Mouse (Mus musculus): ENCODE data around the gene Fam102b.

Gene Fam102b

DNA sequence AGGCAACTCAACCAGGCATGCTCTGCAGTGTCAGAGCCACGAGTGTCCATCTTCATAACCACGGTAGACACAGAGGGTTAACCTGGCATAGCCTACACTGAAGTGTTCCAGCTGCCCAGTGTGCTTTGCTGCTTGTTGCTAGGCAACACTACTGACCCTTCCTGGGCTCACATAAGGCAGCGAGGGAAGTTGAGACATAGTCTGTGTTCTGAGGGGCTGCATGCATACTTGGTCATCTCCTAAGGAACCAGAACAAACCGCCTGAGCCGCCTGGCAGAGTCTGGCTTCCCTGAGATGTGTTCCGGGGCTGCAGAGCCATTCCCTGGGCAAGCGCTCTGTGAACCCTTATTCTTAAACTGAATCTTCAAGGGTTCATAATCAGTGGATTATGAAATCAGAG, 66.2 kb downstream of the Fam102b start:
- peak; percentile 67 to 73 for DNase-seq (ENCODE audit: low spot score in 2 of 2)

DNA sequence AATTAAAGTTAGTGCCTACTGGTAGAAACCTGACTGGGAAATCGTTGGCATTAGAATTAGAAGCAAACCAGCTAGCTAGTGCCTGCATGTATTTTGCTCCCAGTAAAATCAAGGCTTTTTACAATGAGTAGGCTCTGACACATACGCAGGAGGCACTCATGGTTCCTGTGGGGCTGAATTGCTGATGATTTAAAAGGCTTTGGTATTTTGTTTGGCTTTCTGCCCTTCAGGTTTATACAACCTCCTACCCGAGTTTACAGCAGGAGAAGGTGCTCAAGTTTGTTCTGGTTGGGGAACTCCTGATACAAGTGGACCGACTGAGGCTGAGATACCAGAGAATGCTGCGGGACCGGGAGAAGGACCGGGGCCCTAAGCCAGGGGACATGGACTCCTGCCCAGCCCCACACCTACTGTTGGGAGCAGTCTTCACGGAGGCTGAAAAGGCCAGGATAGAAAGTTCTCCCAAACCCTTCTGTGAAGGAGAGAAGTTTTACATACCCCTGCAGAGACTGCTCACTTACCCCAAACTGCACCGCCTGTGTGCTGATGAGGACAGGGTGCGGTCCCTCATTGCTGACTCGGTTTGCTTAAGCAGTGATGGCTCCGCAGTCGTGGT, 67.6 kb downstream of the Fam102b start:
- DNase-seq (ENCODE audit: low spot score in 2 of 2): no peak

GRCm38 (mm10) chr3:108957976-108958375, 69.4 kb downstream of the Fam102b start:
- DNase-seq (ENCODE audit: low spot score in 2 of 2): no peak

DNA sequence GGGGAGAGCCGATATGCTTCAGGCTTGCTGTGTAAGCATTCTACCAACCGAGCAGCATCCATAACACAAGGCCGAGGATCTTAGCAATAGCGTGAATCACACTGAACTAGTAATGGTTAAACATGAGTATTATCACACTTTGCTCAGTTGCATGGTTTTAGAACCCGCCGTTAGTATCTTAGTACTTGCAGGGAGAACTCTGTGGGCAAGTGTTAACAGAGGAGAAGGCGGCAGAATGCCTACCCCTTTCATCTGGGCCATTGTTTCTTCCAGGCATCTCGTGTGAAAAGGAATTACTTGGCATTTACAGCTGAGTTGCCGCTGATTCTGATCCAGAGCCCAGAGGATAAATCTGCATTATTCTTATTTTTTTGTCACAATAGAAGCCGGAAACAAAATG, 86.4 kb downstream of the Fam102b start:
- DNase-seq (ENCODE audit: low spot score in 2 of 2): no peak

GRCm38 (mm10) chr3:108940001-108940633, 87.3 kb downstream of the Fam102b start, which contains the start of gene Gm9857:
Gm9857 (minus strand) TSS chr3:108940445.
- peak in 1 of 2 experiments; percentile 26 for DNase-seq (ENCODE audit: low spot score in 2 of 2)

DNA sequence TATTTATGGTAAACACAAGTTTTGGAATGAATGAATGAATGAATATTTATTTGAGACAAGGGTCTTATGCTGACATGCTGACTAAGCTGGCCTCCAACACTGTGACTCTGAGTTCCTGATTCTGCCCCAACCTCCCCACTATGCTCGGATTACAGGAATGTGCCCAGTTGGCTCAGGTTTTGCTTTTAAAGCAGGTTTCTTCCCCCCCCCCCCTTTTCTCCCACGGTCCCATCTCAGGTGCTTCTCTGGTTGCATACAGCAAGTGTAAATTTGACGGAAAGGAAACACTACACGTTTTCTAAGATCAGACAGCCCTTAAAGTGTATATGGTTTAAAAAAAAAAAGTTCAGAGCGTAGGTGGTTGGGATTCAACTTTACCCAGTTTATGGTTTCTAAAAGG, 87.8 kb downstream of the Fam102b start, which contains the start of gene Henmt1:
Henmt1 (plus strand) TSS at position 301 of the 400 bp plus-strand sequence.
- DNase-seq (ENCODE audit: low spot score in 2 of 2): no peak

GRCm38 (mm10) chr3:108938691-108939090, 88.7 kb downstream of the Fam102b start:
- no peak for DNase-seq (ENCODE audit: low spot score in 2 of 2)

- no peak for DNase-seq (ENCODE audit: low spot score in 2 of 2)
These were observed 93.8 kb downstream of the Fam102b start for GRCm38 (mm10) chr3:108933557-108933956.

DNA sequence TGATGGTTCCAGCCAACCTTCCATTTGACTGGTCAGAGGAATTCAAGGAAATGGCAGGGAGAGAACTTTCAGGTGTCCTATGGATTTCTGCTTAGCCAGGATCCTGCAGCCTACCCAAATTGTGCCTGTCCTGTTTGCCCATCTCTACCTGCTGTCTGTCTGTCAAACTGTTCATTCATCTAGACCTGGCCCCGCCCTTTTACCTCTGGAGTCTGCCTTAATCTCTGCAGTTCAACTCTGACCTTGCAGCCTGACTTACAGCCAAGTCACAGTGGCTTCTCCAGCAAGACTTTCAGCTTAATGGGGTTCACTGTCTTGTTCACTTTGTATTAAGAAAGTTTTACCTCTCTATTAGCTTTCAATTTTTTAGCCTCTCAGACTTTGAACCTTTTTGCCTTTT, 101.1 kb downstream of the Fam102b start:
- no peak for DNase-seq (ENCODE audit: low spot score in 2 of 2)

GRCm38 (mm10) chr3:108925677-108926076, 101.7 kb downstream of the Fam102b start:
- no peak for DNase-seq (ENCODE audit: low spot score in 2 of 2)

DNA sequence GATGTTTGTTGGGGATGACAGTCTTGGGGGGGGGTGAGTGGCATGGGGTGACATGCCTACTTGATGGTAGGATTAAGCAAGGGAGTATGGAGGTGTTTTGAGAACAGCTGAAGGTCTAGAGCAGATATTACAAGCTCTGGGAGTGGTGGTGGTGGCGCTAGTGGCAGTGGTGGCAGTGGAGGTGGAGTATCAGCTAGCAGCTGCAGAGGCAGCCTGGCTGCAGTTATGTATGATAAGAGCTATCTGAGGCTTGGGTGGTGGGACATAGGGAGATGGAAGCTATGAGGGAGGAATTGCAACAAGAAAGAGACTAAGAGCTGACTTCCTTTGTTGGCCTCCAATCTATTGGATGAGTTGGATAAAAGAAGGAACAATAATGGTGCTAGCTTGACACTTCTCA, 105.6 kb downstream of the Fam102b start:
- DNase-seq (ENCODE audit: low spot score in 2 of 2): no peak

All from right cerebral cortex, postnatal 10 days (tissue).